Mouse (Mus musculus) layer of hippocampus, adult 9-11 months (tissue): ENCODE measurements around the gene Arel1.

Source experiments
- DNase-seq: peaks from one replicate; pipeline ENCODE4 v3.0.0; 2022

The Arel1 gene

DNA sequence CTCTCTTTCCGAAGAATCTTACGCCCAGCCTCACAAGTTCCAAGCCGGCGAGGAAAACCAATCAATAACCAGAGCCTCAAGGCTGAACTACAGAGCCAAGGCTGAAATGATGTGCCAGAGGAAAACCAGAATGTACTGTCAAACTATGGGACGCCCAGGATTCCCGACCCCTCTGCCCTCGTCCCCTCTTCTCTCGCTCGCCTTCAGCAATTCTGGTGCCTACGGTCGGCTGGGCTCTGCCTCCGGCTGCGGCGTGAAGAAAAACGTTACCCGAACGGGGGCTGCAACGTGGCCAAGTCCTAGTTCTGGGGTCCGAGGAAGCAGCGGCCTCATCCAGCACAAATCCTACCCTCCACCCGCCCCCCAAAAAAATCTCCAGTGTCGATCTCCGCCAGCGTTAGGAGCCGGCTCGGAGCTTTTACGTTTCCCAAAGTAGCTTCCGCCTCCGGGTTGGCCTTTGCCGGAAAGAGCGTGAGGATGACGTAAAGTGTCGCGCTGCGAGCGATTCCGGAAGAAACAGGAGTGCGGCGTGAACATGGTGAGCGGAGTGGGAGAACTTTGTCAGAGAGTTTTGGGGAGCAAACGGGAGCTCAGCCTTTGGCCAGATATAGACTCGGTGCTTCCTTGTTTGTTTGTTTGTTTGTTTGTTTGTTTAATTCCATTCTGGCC is at the start of gene Arel1, which contains the start of gene Fcf1:
Gene Arel1, minus strand, starts transcription at position 473 of the 669 bp plus-strand sequence.
Gene Fcf1, plus strand, starts transcription at position 470 of the 669 bp plus-strand sequence.
- DNase-seq: peak; percentile 89

DNA sequence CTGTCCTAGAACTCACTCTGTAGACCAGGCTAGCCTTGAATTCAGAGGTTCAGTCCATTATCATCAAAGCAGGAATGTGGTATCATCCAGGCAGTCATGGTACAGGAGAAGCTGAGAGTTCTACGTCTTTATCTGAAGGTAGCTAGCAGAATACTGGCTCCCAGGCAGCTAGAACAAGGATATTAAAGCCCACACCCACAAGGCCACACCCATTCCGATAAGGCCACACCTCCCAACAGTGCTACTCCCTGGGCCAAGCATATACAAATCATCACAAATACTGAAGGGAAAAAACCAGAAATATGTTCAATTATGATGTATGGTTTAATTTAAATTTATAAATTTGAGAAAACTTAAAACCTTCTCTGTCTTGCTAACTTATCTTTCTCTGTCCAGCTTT is 41.5 kb upstream of the Arel1 start:
- no peak for DNase-seq

DNA sequence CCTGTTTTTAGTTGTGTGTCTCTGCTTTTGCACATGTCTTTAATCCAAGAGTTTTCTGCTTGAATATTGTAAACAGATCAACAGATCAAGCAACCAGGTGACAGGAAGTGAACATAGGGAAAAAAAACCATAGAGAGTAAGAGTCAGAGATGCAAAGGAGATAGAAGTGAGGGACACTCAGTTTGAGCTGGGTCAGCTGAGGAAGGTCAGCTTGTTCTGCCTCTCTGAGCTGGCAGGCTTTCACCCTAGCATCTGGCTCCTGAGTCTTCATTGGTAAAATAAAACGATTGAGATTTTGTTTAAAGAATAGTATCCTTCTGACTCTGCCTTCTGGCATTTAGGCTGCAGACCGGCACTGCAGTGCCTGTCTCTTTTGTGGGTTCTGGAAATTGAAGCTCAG is 39.8 kb upstream of the Arel1 start:
- no peak for DNase-seq

GRCm38 (mm10) chr12:85009776-85010175 is 39.1 kb upstream of the Arel1 start:
- DNase-seq: no peak

DNA sequence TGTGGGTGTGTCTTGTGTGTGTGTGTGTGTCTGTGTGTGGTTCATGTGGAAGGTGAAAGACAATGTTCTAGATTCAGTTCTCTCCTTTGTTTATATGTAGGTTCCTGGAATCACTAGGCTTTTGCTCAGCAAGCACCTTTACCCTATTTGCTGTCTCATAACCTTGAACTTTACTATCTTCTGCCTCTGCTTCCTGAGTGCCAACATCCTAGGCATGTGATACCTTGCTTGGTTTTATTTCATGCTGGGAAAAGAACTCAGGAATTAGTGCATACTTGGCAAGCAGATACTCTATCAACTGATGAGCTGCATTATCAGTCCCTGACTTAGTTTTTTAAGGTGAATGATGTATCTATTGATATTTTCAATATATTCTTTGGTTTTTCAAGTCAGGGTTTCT is 36.3 kb upstream of the Arel1 start:
- DNase-seq: no peak

DNA sequence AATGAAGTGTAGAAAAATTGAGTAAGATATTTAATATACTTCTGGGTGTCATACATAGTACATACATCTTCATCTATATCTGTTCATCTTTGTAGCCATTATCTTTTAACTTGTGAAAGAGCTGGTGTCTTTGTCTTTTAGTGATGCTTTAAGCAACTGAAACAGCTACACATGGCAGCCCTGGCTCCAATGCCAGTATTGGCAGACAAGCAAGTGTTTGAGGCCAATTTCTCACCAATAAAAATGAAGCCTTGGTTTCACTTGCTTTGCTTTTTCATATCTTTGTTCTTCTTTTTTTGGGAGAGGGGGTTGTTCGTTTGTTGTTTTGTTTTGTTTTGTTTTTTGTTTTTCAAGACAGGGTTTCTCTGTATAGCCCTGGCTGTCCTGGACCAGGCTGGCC is 35.5 kb upstream of the Arel1 start:
- DNase-seq: no peak

DNA sequence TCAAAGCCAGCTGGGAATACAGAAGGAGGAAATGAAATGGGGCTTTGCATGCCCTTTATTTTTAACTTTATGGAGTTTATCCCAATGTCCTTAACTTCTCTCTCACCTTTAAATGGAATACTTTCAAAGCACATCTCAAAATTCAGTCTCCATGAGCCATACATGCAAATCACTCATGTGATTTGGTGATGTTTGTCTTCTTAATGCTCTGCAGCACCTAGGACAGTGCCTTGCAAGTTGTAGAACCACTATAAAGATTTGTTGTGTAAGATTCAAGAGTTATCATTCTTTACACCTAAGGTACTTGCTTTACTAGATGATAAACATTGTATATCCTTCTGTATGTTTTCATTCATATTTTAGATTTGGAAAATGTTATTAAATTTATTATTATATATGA is 28.4 kb upstream of the Arel1 start:
- no peak for DNase-seq

- DNase-seq: peak; percentile 69
Measured at GRCm38 (mm10) chr12:84996501-84997398, 26.1 kb upstream of the Arel1 start.

GRCm38 (mm10) chr12:84996083-84996496 is 25.4 kb upstream of the Arel1 start, which contains the start of gene Ylpm1:
Ylpm1 (plus strand) TSS chr12:84996321.
- DNase-seq: peak; percentile 98

- DNase-seq: no peak
Measured at GRCm38 (mm10) chr12:84995112-84995761, 24.5 kb upstream of the Arel1 start.

- no peak for DNase-seq
Measured at GRCm38 (mm10) chr12:84989456-84989855, 18.8 kb upstream of the Arel1 start.

DNA sequence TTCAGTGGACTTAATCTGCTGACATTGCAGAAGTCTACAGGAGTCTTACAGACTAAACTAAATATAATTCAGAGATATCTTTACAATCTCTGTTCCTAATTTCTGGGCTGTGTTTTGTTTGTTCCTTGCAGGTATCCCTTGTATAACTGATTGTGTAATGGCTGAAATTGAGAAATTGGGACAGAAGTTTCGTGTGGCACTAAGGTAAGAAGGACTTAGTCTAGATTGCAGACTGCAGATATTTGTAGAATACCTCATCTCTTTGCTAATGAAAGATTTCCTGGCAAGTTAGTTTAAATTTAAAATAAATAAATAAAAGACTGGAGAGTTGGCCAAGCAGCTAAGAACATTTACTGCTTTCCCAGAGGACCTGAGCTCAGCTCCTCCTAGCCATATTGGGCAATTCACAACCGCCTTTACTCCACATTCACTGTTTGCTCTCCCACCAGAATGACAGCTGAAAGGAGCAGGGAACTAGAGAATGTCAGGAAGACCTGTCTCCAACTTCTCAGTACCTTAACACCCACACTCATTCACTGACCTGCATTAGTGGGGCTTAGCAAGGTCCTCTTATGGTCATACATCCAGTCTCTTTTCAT is 8.7 kb upstream of the Arel1 start:
- no peak for DNase-seq

- DNase-seq: no peak
Measured at GRCm38 (mm10) chr12:84969656-84970427, 858 bp downstream of the Arel1 start.

GRCm38 (mm10) chr12:84968831-84969655 is 1.7 kb downstream of the Arel1 start:
- no peak for DNase-seq

DNA sequence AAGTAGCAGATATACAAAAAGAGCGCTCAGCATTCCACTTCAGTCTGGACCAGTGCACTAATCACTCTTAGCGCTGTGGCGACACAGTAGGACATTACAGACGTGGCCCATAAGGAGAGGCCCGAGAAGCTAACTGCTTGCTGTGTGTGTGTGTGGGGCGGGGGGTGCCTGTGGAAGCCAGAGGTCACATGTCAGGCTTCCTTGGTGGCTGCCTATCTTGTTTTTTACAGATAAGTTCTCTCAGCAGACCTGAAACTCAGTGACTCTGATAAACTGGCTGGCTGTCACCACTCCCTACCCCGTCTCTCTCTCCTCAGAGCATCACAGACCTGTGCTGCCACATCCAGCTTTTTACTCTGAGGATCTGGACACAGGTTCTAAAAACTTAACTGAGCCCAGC is 8.1 kb downstream of the Arel1 start:
- DNase-seq: no peak

- DNase-seq: no peak
Measured at GRCm38 (mm10) chr12:84958794-84959356, 11.8 kb downstream of the Arel1 start.

- DNase-seq: no peak
Measured at GRCm38 (mm10) chr12:84956317-84956716, 14.4 kb downstream of the Arel1 start.

DNA sequence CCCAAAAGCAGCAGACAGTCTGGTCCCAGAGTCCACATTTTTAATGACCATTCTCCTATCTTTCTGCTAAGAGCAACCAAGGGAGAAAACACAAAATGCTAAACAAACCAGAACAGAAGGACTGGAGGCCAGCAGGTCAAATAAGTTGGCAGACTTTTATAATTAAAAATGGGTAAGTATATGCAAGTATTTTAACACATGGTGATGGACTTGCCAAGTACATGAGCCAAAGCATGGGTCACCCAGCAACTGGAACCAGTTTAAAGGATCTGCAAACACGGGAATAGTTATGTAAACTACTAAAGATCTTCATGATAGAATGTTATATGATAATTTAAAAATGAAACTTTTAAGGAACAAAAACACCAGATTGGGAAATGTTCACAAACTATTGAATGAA is 18.3 kb downstream of the Arel1 start:
- DNase-seq: no peak

- no peak for DNase-seq
Measured at GRCm38 (mm10) chr12:84951531-84951930, 19.2 kb downstream of the Arel1 start.

- no peak for DNase-seq
Measured at GRCm38 (mm10) chr12:84950763-84951162, 19.9 kb downstream of the Arel1 start.
